In genomic region chr5:140178058-140178690, GRCm38 (mm10) we compare ENCODE assay signal across 11 mouse cellular contexts.
DNase-seq lines count a peak whose midpoint lies in the region; ATAC-seq and TF ChIP-seq lines count a peak whose summit lies in the region.
"Had no signal": no experiment of that assay in that cellular context is flagged by ENCODE, and none has a peak within 500 bp of the region (broad histone marks: within the 10 kb centered on the region; RNA-seq: fewer than 3 reads in every experiment).

No protein-coding gene starts in this region.

- H3K4me3 ChIP-seq in midbrain, embryonic 13.5 days (replicated peaks), result no peak overlapping the region
- H3K4me3 ChIP-seq in midbrain, embryonic 15.5 days, result no peak overlapping the region
- no peak overlapping the region for H3K4me3 ChIP-seq in gastrocnemius, adult 2 months
- H3K4me3 ChIP-seq in hindbrain, embryonic 16.5 days (ENCODE audit: low read length), result no peak overlapping the region
- H3K4me3 ChIP-seq: embryonic facial prominence, embryonic 12.5 days; limb, embryonic 13.5 days had no signal

- 0 out of 2 replicates have a peak overlapping the region, but pooled peaks have one; percentile 17 for H3K27ac ChIP-seq in midbrain, embryonic 13.5 days
- H3K27ac ChIP-seq in midbrain, embryonic 15.5 days, result no peak overlapping the region
- H3K27ac ChIP-seq in gastrocnemius, adult 2 months, result peak overlapping the region; percentile 71; the same call in 1 of the 2 replicates
- H3K27ac ChIP-seq in hindbrain, embryonic 16.5 days (ENCODE audit: low read depth, low read length), result peak overlapping the region; percentile 52; the same call in 1 of the 2 replicates
- H3K27ac ChIP-seq: embryonic facial prominence, embryonic 12.5 days; limb, embryonic 13.5 days had no signal

- H3K36me3 ChIP-seq in midbrain, embryonic 13.5 days, result no peaks in the 10 kb centered on the region
- no peaks in the 10 kb centered on the region for H3K36me3 ChIP-seq in midbrain, embryonic 15.5 days (replicated peaks)
- H3K36me3 ChIP-seq in hindbrain, embryonic 16.5 days (ENCODE audit: control insufficient read depth, insufficient read depth, low read length), result no peaks in the 10 kb centered on the region
- H3K36me3 ChIP-seq: embryonic facial prominence, embryonic 12.5 days; limb, embryonic 13.5 days had no signal

- H3K4me1 ChIP-seq in midbrain, embryonic 13.5 days (replicated peaks), result peaks cover 45% of the 10 kb centered on the region
- peaks cover 37% of the 10 kb centered on the region for H3K4me1 ChIP-seq in midbrain, embryonic 15.5 days
- peaks cover 22% of the 10 kb centered on the region for H3K4me1 ChIP-seq in hindbrain, embryonic 16.5 days (ENCODE audit: control insufficient read depth, insufficient read depth, low read depth, low read length)

- no peak overlapping the region for H3K9ac ChIP-seq in midbrain, embryonic 13.5 days (replicated peaks)
- no peak overlapping the region for H3K9ac ChIP-seq in midbrain, embryonic 15.5 days
- H3K9ac ChIP-seq in hindbrain, embryonic 16.5 days (ENCODE audit: low read depth, low read length), result no peak overlapping the region
- H3K9ac ChIP-seq: embryonic facial prominence, embryonic 12.5 days; limb, embryonic 13.5 days had no signal

- WGBS in midbrain, embryonic 13.5 days, result 60% methylated on average over 10 of the region's 10 CpGs
- 50% methylated on average over 10 of the region's 10 CpGs for WGBS in midbrain, embryonic 15.5 days
- 38% methylated on average over 10 of the region's 10 CpGs for WGBS in hindbrain, embryonic 16.5 days

- intact Hi-C loops in gastrocnemius, adult 2 months (cut with DNase I), result no loop called here

- ATAC-seq in midbrain, embryonic 13.5 days, result no peak
- ATAC-seq in midbrain, embryonic 15.5 days (replicated peaks), result no peak
- 0 out of 2 replicates have a peak, but pooled peaks have one; percentile 41 for ATAC-seq in hindbrain, embryonic 16.5 days

- peak; percentile 85 for DNase-seq in gastrocnemius, adult 2 months
- peak; percentile 21 for DNase-seq in lung, postnatal 25 days (ENCODE audit: low spot score)
- no peak for DNase-seq in left cerebral cortex, adult 11 months (ENCODE audit: low spot score)
- DNase-seq in frontal cortex, postnatal 25 days (ENCODE audit: low spot score in 2 of 2), result no peak
- no peak for DNase-seq in thymus, postnatal 0 days (ENCODE audit: low spot score)

- no peak overlapping the region for H3K4me2 ChIP-seq in midbrain, embryonic 13.5 days (replicated peaks)
- no peak overlapping the region for H3K4me2 ChIP-seq in midbrain, embryonic 15.5 days
- no peak overlapping the region for H3K4me2 ChIP-seq in hindbrain, embryonic 16.5 days (ENCODE audit: low read length)
- H3K4me2 ChIP-seq: embryonic facial prominence, embryonic 12.5 days; limb, embryonic 13.5 days had no signal

- no peaks in the 10 kb centered on the region for H3K9me3 ChIP-seq in midbrain, embryonic 13.5 days
- H3K9me3 ChIP-seq in midbrain, embryonic 15.5 days, result no peaks in the 10 kb centered on the region
- no peaks in the 10 kb centered on the region for H3K9me3 ChIP-seq in hindbrain, embryonic 16.5 days (ENCODE audit: control insufficient read depth, low read length)
- H3K9me3 ChIP-seq: embryonic facial prominence, embryonic 12.5 days; G1E; limb, embryonic 13.5 days had no signal

- H3K27me3 ChIP-seq in midbrain, embryonic 13.5 days, result no peaks in the 10 kb centered on the region
- H3K27me3 ChIP-seq in midbrain, embryonic 15.5 days (replicated peaks), result no peaks in the 10 kb centered on the region
- H3K27me3 ChIP-seq in hindbrain, embryonic 16.5 days (replicated peaks; ENCODE audit: control insufficient read depth, insufficient read depth, low read length), result no peaks in the 10 kb centered on the region
- H3K27me3 ChIP-seq: embryonic facial prominence, embryonic 12.5 days; limb, embryonic 13.5 days had no signal

- TF ChIP-seq CTCF in gastrocnemius, adult 2 months (IDR thresholded peaks at IDR 0.05), result peak; percentile 27

Comparison
In these comparisons a context has a peak if more than half of its experiments do, and no peak if none do; other contexts are left out.
1. DNase-seq: peak in gastrocnemius, adult 2 months (single experiment) and lung, postnatal 25 days (single experiment); none in left cerebral cortex, adult 11 months (single experiment), frontal cortex, postnatal 25 days (0 of 2) and thymus, postnatal 0 days (single experiment).